Mouse (Mus musculus) gonadal fat pad, adult 2 months (tissue): ENCODE data around the gene Iba57. TPM values are rescaled to one million over a fixed set of nuclear protein-coding genes. Genes with fewer than 3 reads are reported as not detected.

ENCODE experiments used
- DNase-seq: peaks from one replicate; pipeline ENCODE4 v3.0.0-alpha.2; 2012; ENCODE audit warnings: low read depth
- polyA plus RNA-seq: library from polyadenylated mRNA; depleted of rRNA; stranded (reverse); fragments of >200 nt; gene quantifications from 2 replicates; pipeline ENCODE4 v1.2.3, GENCODE M21; 2012

Iba57 gene
- polyA plus RNA-seq, 1 experiment: 4.0 TPM

DNA sequence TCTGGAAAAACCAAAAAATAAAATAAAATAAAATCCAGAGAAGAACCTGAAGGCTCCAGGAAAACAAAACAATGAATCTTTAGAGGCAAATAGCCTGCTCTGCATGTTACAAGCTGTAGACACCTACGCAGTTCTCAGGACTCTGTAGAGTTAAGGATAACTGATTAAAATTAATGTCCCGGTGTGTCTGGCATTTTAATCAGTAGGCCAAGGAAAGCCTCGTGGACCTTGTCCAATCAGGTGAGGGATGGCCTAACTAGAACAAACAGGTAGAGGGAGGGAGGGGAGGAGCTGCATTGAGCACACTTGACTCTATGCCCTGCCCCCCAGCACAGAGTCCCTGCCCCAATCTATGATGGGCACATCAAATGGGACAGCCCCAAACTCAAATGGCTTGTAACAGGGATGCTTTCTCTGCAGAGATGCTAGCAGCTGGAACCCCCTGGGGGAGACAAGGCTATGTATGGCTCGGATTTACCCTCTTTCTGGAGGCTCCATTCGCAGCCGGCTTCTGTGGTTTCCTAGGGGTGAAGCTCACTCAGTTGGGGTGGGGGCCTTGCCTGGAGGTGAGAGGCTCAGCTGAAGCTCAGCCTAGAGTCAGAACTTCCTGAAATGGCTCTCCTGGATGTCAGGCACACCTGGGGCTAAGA is 10.8 kb upstream of the Iba57 start:
- DNase-seq: no peak

GRCm38 (mm10) chr11:59170549-59170948 is 7.0 kb upstream of the Iba57 start:
- no peak for DNase-seq

- DNase-seq: no peak
Measured at GRCm38 (mm10) chr11:59169807-59170206, 6.3 kb upstream of the Iba57 start.

GRCm38 (mm10) chr11:59165616-59166241 is 2.2 kb upstream of the Iba57 start:
- no peak for DNase-seq

DNA sequence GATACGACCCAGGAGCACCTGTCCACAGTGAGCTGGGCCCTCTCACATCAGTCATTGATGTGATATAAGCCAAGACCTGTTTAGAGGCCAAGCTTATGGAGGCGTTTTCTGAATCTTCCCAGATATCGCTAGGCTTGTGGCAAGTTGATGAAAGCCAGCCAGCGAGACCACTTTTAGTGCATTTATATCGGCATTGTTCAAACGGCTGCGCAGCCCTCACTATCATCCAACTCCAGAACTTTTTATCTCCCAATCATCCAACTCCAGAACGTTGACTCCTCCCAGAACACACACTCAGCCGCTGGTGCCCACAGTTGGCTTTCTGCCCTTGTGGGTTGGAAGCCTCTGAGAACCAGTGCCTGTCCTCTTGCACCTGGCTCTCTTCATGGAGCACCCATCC is 845 bp upstream of the Iba57 start:
- no peak for DNase-seq

GRCm38 (mm10) chr11:59162443-59163254 is 890 bp downstream of the Iba57 start:
- DNase-seq: no peak

GRCm38 (mm10) chr11:59161398-59161797 is 2.1 kb downstream of the Iba57 start:
- DNase-seq: no peak

DNA sequence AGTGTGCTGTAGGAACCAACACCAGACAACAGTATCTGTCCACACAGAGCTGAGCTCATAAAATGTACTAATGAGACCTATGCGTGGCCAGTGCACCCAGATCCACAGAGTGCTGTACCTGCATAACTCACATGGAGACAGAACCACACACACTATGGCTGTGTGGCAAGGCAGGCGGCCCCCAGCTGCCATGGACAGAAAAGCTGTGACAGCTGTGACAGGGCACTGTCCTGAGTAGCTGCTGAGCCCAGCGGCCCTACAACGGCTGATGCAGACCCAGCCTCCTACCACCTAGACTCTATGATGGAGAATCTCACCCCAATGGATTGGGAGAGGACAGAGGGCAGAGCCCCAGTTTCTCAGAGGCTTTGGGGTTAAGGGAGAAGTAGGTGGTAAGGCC is 4.0 kb downstream of the Iba57 start:
- no peak for DNase-seq

- no peak for DNase-seq
Measured at GRCm38 (mm10) chr11:59159099-59159498, 4.4 kb downstream of the Iba57 start.

GRCm38 (mm10) chr11:59155900-59156299 is 7.6 kb downstream of the Iba57 start:
- no peak for DNase-seq

- no peak for DNase-seq
Measured at GRCm38 (mm10) chr11:59154220-59154619, 9.3 kb downstream of the Iba57 start.

- DNase-seq: no peak
Measured at GRCm38 (mm10) chr11:59151729-59152128, 11.8 kb downstream of the Iba57 start.

GRCm38 (mm10) chr11:59149302-59149701 is 14.2 kb downstream of the Iba57 start:
- DNase-seq: no peak

- no peak for DNase-seq
Measured at GRCm38 (mm10) chr11:59142962-59143361, 20.6 kb downstream of the Iba57 start.

DNA sequence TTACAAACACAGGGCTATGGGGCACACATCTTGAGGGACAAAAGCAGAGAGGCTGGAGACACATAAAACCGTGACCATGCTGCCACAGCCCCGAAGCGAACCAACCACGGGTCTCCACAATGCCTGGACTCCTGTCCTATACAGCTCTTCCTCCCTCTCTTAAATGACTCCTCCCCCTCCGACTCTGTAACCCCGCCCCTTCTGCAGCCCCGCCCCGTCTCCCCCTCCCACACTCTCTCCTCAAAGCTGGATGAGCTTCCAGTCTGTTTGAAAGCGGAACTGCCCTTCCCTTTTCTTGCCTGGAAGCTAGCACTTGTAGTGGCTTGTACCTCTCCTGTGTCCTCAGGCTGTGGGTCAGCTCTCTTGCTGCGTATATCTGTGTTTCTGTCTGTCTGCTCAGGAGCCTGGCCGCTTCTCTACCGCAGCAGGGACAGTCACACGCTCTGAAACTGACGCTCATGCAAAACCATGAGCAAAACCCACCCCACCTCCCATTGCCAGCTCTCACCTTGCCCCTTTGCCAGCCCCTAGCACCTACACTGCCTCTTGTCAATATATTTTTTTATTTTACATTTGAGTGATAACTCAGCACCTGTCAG is 21.7 kb downstream of the Iba57 start:
- DNase-seq: no peak

DNA sequence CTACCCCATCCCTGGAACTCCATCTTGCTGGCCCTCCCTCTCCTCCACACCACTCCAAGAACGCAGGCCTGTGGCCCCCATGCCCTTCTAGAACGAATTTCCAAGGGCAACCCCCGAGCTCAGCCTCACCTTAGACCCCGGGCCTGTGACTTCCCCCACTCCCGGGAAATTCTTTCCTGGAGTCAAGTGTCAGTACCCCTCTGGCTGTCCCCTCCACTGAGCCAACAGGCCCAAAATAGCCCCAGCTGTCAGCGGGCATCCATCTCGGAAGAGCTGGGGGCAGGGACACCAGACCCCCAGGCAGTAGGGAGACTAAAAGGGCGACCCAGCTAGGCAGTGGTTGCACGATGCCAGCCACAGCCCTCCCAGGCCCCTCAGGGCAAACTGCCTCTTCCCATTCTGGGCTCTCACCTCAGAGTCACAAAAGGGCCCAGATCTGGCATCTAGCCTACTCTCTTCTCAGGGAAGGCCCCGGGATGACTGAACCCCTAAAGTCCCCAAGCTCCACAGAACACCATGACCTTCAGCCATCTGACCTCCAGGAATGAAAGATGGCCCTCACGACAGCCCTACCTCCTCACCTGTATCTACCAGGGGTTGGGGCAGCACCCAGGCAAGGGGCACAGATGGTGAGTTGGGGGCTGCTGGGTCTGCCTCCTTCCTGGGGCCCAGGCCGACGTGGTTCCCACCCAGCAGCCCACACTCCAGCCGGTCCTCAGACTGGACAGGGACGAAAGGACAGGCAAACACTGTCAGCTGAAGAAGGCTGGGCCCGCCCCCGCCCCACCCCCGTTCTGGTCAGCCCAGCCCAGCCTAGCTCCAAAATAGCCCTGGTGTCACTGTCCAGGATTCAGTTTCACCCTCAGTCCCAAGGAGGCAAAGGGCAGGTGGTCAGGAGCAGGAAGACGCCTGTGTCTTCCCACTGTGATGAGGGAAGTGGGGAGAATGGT is 24.7 kb downstream of the Iba57 start:
- no peak for DNase-seq

- no peak for DNase-seq
Measured at GRCm38 (mm10) chr11:59136994-59137706, 26.4 kb downstream of the Iba57 start.

- DNase-seq: no peak
Measured at GRCm38 (mm10) chr11:59135904-59136452, 27.6 kb downstream of the Iba57 start, which contains the start of gene Obscn. TSS of gene Obscn (minus strand) at chr11:59136402.

- DNase-seq: no peak
Measured at GRCm38 (mm10) chr11:59135051-59135820, 28.3 kb downstream of the Iba57 start.
